Mouse (Mus musculus): Measurements from ENCODE around the gene Plppr4.

GRCm38 (mm10) chr3:117313339-117313738 lies 47.3 kb downstream of the Plppr4 start:
- TF ChIP-seq CTCF (IDR thresholded peaks at IDR 0.05; ENCODE audit: control insufficient read depth, insufficient read depth, low read length) (no peak), POLR2A (IDR thresholded peaks at IDR 0.05; ENCODE audit: borderline replicate concordance, control insufficient read depth, low read depth, low read length) (no peak)
